Mouse (Mus musculus) ZHBTc4 (cell line): ENCODE data around the gene Ppan.

Experiments used
- DNase-seq: peaks from one replicate; pipeline ENCODE4 v3.0.0-alpha.2; 2011; ENCODE audit warnings: low read depth, low spot score

Ppan gene

DNA sequence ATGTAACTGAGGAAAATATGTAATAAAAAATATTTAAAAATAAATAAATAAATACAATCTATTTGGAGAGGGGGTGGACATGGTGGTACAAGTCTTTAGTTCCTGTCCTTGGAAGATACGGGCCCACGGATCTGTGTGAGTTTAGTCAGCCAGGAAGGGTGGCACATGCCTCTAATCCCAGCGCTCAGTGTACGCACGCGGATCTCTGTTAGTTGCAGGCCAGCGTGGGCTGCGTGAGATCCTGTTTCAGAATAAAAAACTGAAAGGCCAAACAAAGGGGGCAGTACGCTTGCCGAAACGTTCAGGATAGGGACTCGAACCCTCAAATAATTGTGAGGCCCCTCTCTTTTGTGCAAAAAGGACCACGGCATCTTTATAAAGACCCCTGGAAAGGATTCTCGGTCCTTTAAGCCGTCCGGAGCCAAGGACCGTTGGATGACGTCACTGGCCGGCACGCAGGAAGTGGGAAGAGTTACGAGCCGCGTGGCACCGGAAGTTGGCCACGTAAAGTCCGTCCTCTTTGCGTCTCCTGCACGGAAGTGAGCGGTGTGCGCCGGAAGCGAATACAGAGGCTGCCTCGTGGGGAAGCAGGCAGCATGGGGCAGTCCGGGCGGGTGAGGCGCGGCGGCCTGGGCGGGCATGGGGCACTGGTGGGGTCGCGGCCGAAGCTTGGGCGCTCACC lies at the start of gene Ppan:
TSS of gene Ppan (plus strand) at position 472 of the 682 bp plus-strand sequence.
- peak; percentile 98 for DNase-seq

DNA sequence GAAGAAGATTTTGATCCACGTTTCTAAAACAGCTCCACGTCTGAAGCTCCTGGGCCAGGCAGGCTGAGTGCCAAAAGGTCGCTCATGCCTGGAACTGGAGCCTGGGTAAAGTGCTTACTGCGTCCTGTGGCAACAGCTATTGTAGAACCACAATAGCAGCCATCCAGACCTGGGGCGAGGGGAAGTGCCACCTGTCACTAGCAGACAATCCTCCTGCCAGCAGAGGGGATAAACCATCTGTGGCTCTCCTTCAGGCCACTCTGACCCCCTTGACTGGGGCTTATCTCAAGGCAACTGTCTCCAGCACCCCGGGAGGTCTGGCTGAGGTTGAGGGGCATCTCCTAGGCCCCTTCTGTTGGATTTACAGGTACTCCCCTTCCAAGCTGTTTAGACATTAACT lies 49.0 kb upstream of the Ppan start:
- no peak for DNase-seq

DNA sequence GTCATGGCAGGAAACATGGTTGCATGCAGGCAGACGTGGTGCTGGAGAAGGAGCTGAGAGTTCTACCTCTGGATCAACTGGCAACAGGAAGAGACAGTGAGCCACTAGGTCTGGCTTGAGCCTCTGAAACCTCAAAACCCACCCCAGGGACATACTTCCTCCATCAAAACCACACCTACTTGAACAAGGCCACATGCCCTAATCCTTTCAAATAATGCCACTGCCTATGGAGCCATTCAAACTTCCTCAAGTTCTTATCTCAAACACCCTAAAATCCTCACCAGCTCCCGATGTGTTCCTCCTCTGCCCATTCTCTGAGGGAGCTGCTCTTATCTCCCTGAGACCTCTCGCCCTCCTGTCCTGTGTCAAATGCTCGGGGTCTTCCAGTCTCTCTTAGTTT lies 45.8 kb upstream of the Ppan start:
- no peak for DNase-seq

GRCm38 (mm10) chr9:20842670-20843069 lies 45.3 kb upstream of the Ppan start:
- DNase-seq = peak; percentile 57

DNA sequence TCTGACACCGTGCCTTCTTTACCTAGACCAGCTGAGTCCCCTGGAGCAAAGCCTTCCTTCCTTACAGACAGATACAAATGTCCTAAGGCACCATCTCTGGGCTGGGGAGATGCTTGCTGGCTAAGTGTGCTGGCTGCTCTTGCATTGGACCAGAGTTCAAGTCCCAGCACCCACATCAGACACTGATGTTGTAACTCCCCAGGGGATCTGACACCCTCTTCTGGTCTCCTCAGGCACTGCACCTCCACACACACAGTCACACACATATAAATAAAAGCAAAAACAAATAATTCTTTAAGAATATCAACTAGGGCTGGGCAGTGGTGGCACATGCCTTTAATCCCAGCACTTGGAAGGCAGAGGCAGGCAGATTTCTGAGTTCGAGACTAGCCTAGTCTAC lies 37.8 kb upstream of the Ppan start:
- peak; percentile 15 for DNase-seq

GRCm38 (mm10) chr9:20857131-20857530 lies 30.8 kb upstream of the Ppan start:
- peak; percentile 88 for DNase-seq

DNA sequence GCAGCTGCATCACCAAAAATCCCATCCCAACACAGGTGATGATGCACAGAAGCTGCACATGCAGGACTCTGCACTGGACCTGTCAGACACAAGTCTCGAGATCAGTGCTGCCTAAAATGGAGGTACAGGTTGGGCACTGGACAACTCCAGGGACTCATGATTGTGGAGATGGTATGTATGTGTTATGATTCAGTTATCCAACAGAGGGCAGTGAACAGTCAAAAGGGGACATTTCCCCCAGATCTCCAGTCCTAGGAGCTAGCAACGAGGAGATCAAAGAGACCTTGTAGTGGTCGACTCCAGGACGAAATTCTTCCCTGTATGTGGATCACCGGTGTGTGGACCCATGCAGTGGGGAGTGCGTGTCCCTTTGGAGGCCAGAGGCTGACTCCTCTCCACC lies 28.0 kb upstream of the Ppan start:
- peak; percentile 34 for DNase-seq

- DNase-seq = peak; percentile 74
Observed at GRCm38 (mm10) chr9:20861821-20862220, 26.2 kb upstream of the Ppan start.

- DNase-seq = no peak
Observed at GRCm38 (mm10) chr9:20862225-20862624, 25.8 kb upstream of the Ppan start.

DNA sequence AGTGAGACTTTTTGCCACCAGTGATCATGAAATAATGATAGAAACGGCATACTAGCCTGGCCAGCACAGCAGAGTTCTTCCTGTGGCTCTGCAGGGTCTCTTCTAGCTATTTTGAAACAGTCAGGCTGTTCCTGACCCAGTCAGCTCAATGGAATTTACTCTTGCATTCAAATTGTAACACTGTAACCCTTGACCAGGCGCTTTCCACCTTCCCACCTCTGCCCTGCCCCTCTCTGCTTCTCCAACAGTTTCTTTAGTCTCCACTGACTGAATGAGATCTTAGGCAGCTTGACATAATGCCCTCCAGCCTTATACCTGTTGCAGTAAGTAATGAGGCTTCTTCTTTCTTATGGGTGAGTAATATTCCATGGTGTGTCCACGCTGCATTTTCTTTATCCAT lies 21.1 kb upstream of the Ppan start:
- DNase-seq = no peak

- DNase-seq = peak; percentile 72
Observed at GRCm38 (mm10) chr9:20868448-20869001, 19.4 kb upstream of the Ppan start, which contains the start of gene A230050P20Rik. Gene A230050P20Rik (plus strand): TSS chr9:20868642.

GRCm38 (mm10) chr9:20869246-20869645 lies 18.7 kb upstream of the Ppan start:
- no peak for DNase-seq

- peak; percentile 69 for DNase-seq
Observed at GRCm38 (mm10) chr9:20870211-20871173, 17.5 kb upstream of the Ppan start.

GRCm38 (mm10) chr9:20872991-20873390 lies 15.0 kb upstream of the Ppan start:
- DNase-seq = no peak

- no peak for DNase-seq
Observed at GRCm38 (mm10) chr9:20873521-20873920, 14.5 kb upstream of the Ppan start.

- peak; percentile 53 for DNase-seq
Observed at GRCm38 (mm10) chr9:20875021-20875790, 12.8 kb upstream of the Ppan start.

DNA sequence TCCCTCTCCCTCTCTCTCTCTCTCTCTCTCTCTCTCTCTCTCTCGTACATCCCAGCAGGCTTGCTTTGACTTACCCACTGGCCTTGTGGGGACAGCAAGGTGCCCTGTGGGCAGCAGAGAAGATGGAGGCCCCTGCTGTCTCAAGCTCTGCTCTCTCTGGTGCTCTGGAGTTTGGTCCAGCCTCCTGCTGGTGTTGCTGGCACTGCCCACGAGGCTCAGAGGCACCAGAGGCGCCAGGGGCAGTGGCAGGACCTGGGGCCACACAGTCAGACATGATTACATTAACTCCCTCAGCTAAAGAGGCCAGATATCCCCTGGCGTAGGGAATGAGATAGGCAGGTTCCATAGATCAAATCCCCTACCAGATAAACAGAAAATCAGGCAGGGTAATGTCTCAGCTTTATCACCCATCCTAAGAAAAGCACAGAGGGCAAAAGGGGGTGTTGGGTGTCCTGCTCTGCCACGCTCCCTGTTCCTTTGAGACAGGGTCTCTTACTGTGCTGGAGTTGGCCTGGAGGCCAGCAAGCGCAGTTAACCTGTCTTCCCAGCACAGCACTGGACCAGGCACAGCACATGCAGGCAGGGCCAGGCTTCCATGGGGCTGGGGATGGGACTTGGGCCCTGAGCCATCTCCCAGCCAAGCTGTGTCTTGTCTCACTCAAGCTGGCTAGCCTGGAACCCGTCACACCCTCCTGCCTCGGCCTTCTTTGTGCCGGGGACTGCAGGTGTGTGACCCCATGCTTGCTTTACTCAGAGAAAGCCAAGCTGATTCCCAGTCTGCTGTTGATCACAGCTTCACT lies 11.5 kb upstream of the Ppan start:
- no peak for DNase-seq

DNA sequence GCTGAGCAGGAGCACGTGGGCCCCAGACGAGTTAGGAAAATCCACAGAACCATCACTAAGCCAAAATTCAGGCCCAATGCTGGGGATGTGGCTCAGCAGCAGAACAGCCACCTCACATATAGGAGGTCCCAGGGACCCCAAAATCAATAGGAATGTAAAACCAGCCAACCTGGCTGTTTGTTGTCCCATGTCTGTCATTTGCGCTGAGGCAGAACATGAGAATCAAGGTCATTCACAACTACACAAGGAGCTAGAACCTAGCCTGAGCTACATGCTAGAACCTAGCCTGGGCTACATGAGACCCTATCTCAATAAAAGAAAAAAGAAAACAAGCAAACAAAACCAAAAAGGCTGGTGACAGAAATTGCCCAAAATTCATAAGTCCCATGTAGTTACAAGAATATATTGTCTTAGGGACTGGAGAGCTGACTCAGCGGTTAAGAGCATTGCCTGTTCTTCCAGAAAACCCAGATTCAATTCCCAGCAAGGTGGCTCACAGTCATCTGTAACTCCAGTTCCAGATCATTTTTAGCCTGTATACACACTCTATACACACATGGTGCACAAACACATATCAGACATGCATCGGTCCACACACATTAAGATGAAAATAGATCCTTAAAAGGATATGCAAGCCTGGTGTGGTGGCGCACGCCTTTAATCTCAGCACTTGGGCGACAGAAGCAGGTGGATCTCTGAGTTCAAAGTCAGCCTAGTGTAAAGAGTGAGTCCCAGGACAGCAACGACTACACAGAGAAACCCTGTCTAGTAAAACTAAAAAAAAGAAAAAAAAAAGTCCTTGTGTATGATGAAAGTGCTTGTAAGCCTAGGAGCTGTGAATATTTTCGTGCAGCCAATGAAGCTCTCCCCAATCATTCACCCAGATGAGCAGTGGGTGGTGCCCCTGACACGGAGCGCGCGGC lies 10.6 kb upstream of the Ppan start:
- DNase-seq = no peak

DNA sequence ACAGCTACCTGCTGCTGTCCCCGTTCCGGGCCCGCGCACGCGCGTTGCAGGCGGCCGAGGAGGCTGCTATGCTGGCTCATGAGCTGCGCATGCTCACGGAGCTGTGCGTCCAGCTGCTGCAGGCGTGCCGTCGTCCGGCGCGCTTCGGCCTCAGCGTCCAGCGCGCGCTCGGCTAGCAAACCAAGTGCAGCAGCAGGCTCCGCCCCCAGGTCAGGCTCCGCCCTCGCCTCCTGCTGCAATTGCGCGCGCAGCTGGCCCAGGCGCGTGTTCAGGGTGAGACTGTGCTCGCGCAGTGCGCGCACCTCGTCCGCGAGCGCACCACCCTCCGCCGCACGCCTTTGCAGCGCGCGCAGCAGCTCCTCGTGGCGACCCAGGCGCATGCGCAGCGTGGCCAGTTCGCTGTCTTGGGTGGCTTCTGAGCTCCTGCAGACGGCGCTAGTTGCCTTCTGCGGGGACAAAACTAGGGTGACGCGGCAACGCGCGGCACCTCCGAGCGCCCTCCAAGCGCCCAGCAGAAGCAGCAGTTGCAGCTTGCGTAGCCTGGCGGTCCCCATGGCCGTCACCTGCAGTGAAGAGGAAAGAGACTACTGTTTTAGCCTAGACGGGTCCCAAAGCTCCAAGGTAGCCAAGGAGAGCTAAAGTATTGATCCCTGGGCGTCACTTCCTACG lies 9.8 kb upstream of the Ppan start:
- DNase-seq = peak; percentile 100
